Mouse (Mus musculus) neural tube, postnatal 0 days (tissue): ENCODE results near the gene Thsd7a. TPM values are rescaled to one million over a fixed set of nuclear protein-coding genes. Genes with fewer than 3 reads are reported as not detected.

Experiments
- polyA plus RNA-seq: library from polyadenylated mRNA; unstranded; fragments of >200 nt; fragmentation: Nextera tagmentation; extraction: Ambion mirVana; gene quantifications from 2 replicates; pipeline ENCODE4 v1.2.1, GENCODE M21; 2015

The Thsd7a gene
- polyA plus RNA-seq = 20.6 and 23.7 TPM in 2 replicates

GRCm38 (mm10) chr6:12748787-12749530 lies at the start of gene Thsd7a:
TSS of gene Thsd7a (minus strand) at chr6:12749410.

